Mouse (Mus musculus) MN1 (cell line): ENCODE measurements around the gene Hsf2bp.
A peak's percentile ranks its signal among the peaks of the same experiment; 100 is the strongest.

Source experiments
- DNase-seq: peaks from one replicate; pipeline ENCODE4 v3.0.0-alpha.2; 2016; ENCODE audit warnings: low spot score

Hsf2bp gene

DNA sequence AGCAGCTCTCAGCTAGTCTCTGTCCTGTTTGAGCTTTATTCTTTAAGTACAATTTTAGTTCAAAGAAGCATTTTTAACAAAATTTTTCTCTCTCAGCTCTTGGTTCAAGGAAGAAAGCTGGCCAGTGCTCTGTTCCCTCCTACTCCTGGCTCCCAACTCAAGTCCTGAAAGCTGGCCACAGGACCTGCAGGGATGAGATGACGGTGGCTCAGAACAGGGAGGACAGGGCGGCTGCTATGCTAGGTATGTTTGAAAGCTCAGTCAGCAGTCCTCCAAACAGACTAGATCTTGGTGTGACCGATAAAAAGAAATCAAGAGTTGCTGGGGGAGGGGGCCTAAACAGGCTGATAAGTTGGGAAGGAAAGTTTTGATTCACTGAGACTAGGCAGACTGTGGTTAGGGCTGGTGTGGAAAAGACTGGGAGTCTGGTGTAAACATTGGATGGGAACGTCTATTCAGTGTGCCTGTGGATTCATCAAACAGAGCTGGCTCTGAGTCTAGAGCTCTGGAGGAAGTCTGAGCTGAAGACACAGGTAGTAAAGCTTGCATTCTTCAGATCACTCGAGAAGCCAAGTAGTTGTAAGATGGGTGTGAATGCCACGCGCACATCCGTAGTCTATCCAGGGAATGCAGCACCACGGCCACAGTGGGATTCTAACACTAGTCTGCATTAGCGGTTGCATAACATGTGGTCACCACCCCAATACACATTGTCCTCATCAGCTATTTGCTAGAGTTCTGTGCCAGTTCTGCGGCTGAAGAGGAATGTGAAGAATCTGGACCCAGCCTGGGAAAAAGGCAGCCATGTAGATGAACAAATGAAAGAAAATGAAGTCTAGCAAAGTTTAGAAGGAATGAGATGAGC lies 53.6 kb downstream of the Hsf2bp start:
- no peak for DNase-seq

DNA sequence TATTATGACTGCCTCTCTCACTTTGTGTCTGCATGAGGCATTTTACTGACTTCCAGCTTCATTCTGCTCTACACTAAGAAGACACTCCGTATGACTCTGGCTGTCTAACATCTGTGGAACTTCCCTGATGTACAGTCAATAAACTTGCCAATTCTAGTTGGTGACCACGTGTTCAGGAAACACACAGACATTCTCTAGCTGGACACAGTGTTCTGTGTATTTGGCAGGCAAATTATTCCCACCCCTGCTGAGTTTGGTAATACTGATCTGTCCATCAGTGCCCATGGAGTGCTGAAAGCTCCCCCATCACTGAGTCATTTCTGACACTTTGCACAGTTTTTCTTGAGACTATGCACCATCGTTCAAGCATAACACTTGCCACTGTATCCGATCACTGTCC lies 56.3 kb downstream of the Hsf2bp start:
- no peak for DNase-seq

DNA sequence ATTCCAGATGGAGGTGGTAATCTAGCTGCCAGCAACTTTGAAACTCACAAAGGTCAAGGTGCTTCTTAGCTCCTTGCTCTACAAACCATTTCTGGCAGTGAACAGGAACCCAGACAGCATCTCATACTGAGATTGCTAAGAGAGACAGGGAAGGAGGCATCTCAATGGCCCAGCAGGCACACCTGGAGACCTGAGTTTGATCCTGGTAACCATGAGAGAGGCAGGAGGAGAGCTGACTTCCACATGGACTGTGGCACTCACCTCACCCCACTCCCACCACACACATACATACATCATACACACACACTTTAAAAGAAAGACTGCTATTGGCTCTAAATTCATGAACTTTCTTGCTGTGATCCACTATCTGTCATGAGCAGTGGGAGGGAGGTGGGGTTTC lies 59.0 kb downstream of the Hsf2bp start:
- no peak for DNase-seq

DNA sequence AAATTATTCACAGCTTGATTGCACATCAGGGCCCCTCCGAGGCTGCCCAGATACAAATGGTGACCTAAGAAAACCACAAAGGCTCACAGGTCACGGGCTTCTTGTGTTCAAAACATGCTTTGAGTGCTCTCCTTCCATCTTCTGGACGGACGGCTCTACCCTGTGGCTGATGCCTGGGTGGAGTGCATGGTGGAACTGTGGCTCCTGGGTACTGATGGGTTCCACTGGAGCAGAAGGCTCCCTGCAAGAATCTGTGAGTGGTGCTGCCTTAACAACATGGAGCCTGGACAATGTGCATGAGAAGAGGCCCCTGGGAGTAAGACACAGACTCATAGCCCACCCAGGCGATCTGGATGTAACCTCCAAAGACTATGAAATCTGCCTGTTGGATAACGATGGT lies 59.6 kb downstream of the Hsf2bp start:
- DNase-seq = no peak

DNA sequence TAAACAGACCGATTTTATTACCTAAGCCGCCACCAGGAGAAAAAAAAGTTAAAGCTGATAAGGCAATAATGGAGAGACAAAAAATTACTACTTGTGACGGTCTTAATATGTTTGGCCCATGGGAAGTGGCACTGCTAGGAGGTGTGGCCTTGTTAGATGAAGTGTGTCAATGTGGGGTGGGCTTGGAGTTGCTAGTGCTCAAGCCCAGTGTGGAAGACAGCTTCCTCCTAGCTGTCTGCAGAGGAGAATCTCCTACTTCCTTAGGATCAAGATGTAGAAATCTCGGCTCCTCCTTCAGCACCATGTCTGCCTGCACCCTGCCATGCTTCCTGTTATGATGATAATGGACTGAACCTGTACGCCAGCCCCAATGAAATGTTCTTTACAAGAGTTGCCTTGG lies 61.5 kb downstream of the Hsf2bp start:
- DNase-seq = no peak

DNA sequence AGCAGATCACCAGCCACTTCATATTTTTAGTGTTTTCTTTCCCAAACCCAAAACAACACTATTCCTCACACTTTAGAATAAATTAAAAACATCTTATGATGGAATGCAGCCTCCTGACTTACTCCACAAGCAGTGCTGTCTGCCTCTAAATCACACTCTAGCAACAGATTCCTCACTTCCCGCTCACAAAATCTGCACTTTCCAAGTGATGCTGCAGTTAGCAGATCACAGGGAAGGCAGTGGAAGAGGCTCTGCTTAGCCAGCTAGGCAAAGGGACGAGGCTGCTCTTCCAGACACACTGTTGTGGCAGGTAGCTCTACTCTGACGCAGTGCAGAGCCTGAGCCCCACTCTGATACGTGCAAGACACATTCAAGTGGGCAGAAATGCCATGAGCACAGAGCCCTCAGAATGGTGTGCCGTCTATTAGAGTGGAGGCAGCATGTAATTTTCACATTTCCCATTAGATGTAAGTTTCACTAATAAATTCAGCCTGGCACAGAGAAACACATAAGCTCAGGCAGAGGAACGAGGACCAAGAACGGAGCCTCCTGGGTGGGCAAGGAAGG lies 62.4 kb downstream of the Hsf2bp start:
- DNase-seq = no peak

DNA sequence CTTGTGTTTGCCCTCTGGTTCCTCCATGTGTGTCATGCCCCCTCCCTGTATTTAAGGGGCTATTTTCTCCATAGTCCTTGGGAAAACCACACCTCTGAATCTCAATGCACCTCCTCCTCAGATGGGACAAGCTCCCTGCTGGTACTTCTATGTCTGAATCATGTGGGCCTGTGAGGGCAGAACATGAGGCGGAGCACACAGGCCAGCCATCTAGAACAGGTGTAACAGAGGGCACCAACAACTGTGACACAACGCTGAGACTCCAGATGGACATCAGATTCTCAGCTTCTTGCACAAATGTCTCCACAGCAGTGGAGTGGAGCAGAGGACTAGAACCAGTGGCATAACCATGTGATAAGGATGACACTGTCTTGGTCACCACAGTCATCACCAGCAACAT lies 65.3 kb downstream of the Hsf2bp start:
- no peak for DNase-seq

DNA sequence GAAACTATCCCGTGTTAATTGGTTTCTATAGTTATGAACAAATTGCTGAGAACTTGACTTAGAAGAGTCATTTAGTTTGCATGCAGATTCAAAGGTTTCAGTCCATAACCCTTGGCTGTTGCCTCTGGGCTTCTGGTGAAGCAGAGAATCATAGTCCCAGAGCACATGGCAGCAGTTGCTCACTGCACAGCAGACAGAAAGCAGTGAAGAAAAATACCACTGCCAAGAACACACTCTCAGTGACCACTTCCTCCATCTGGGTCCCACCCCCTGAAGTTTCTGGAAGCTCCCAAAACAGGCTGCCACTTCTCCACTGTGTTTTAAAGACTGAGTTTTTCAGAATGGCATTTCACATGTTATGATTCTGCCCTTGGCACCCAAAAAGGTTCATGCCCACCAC lies 67.3 kb downstream of the Hsf2bp start:
- DNase-seq = no peak

DNA sequence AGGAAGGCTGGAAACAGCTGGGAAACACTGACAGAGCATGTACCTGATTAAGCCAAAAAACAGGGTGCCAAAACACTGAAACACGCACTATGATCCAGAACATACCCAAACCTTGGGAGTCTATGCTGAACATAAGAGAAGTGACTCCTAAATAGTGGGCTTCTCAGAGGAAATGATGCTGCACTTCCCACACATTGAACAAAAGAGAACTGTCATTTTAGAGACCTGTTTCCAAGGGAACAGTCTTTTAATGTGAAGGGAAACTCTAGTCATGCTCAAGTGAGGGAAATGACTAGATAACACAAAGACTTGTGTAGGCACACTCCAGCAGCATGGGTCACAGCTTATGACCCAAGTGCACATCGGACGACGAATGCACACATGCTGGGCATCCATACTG lies 68.8 kb downstream of the Hsf2bp start:
- DNase-seq = no peak

DNA sequence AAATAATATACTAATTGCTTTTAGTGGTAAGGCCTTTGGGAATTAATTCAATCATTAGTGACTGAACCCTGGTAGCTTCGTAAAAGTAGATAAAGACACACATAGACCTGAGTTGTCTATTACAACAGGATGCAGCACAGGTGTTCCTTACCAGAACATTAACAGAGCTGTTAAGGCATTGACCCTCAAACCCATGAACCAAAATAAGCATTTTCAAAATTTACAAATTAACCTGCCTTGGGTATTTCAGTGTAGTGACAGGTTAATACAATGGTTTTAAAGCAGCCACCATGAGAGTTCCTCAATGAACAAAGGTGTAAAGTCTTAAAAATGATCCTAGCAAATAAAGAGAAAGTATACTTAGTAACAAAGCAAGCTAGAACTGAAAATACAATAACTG lies 69.6 kb downstream of the Hsf2bp start:
- no peak for DNase-seq

DNA sequence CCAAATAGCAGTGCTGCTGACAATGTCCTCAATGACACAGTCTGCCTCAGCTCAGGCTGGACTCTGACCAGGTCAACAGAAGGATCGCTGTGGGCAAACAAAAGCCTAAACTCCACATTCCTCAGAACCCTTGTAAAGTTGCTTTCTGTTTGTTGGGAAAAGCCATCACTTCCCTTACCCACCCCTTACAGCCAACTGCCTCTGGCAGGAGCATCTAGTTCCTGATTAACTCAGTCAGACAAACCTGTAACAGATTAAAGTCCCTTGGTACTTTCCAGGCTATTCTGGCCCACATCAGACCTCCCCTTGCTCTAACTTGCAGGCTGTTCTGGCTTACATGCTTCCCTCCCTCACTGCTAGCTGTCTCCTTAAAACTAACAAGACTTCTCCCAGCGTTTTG lies 70.5 kb downstream of the Hsf2bp start:
- no peak for DNase-seq

DNA sequence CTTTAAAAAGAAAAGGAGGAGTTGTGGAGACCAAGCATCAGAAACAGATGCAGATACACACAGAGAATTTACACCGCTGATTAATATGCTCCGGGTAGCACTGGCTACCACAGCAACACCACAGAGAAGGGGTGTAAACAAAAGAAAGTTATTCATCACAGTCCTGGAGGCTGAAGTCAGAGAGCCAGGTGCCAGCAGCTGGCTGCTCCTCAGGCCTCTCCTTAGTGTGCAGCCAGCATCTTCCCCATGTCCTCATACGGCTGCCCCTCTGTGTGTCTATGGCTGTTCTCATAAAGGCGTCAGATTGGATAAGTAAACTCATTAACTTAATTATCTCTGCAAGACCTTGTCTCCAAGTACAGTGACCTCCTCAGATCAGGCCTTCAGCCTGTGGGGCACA lies 73.2 kb downstream of the Hsf2bp start:
- DNase-seq = no peak

DNA sequence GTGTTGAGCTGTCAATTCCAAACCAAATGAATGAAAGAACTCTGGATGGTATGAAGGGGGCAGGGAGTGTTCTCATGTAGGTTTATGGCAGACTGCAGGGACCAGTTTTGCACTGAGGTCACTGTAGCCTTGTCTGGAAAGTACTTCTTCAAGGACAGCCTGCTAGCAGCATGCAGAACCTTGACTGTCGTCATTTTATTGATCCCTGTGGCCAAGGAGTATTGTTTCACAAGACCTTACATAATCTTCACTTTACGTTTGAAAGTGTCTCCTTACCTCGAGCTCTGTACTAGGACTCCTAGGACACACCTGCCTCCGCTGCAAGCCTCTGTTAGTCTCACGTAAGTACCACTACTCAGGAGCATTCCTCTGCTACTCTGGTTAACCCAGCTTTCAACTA lies 73.9 kb downstream of the Hsf2bp start:
- DNase-seq = no peak

DNA sequence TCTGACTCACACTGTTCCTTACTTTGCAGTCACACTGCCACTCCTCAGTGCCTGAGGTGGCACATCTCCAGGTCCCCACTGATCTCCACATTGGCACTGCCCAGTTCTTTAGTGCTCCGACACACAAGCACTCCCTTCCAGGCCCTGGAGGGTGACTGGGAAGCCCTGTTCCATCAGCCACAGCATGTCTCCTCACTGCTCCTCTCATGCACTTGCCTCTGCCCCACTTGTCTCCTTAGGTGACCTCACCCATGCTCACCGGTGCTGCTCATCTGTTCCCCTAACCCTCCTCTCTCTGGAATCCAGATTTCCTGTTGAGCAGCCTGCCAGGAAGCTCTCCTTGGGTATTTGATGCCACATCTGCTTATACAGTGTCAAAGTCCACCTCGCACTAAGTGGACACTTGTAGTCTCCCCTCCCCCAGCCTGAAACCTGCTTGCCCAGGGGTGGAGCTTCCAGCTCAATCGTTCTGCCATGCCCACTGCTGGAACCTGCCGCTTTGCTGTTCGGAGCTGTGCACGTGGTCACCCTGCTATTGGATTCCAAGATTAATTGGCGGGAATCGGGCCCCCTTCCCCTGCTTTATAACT lies 81.5 kb downstream of the Hsf2bp start:
- no peak for DNase-seq

DNA sequence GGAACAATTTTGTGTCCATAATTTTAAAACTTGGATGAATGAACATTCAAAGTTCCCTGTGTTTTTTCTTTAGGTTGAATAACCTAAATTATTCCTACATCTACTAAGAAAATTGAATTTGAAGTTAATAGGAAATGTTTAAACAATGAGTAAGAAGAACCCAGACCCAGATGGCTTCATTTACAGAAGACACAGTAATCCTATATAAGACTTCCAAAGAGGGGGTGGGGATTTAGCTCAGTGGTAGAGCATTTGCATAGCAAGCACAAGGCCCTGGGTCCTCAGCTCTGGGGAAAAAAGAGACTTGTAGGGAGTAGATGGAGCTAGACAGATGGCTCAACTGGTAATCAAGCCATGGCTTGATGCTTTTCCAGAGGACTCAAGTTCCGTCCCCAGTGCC lies 87.1 kb downstream of the Hsf2bp start:
- DNase-seq = no peak

DNA sequence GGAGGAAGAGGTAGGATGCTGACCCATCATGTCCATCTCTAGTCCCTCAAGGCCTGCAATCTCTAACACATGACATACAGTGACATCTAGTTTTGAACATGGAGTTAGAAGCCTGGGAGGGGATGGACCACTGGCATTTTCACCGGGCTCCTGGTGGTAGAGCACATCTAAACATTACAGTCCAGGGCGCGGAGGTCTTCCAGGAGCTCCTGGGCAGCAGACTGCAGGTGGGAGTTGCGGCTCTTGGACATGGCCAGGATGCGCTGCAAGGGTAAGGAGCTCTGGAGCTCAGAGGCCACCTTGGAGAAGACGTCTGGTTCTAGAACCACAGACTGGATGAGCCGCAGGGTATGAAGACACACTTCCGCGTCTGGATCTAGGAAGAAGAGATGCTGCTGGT lies 89.7 kb downstream of the Hsf2bp start:
- no peak for DNase-seq

DNA sequence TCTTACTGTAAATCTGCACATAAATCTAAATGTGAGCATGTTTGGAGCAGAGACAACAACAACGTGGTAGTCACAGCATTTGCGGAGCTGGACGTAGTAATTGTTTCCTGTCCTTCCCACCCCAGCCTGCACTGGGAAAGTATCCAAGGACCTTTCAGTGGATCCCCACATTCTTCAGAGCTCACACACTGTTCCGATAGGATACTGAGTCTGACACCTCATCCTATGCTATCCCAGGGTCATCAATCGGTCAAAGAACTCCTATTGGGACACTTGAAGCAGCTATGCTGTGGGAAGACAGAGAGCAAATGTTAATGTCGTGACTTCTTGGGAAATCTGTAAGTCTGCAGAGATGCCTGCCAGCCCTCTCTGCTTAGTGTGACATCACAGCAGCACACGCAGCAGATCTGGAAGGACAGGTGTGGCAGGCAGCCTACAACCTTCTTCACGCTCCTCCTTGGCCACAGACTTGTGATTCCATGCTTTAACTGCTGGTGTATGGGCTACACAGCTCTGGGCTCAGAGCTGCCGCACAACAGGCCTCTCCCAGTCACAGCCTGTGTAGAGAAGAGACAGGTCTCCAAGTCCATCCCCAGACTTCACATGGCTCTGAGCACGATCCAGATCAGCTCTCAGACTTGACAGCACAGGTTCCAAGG lies 92.1 kb downstream of the Hsf2bp start:
- no peak for DNase-seq

DNA sequence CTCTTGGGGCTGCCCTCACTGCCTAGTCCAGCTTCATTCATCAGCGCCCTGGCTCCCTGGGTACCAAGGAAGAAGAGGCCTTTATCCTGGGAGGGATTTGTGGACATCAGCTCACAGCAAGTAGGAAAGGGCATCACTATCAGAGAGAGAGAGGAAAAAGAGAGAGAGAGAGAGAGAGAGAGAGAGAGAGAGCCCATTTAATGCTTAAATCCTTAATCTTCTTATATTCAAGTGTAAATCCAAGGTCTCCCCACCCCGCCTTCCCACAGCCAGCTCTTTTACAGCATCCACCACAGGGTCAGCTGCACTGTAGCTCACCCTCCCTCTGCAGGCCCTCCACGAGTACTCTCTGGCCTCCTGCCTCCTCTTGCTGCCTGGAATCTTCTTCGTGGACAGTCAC lies 94.5 kb downstream of the Hsf2bp start:
- no peak for DNase-seq

DNA sequence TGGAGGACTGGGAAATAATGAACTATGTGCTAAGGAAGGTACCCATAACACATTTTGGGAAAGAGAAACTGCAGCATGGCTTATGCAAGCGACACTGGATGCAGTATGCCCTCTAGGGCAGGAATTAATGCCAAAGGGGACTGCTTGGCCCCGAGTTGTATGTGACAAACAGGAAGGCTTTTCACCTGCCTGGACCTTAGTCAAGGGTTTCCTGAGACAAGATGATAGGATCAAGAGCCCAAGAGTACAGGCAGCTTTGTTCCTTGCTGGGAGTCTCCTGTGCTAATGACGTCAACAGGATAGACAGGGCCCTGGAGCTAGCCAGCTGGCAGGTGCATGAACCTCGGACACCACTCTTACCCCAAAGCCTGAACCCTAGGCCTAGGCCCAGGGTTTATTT lies 95.5 kb downstream of the Hsf2bp start:
- no peak for DNase-seq

DNA sequence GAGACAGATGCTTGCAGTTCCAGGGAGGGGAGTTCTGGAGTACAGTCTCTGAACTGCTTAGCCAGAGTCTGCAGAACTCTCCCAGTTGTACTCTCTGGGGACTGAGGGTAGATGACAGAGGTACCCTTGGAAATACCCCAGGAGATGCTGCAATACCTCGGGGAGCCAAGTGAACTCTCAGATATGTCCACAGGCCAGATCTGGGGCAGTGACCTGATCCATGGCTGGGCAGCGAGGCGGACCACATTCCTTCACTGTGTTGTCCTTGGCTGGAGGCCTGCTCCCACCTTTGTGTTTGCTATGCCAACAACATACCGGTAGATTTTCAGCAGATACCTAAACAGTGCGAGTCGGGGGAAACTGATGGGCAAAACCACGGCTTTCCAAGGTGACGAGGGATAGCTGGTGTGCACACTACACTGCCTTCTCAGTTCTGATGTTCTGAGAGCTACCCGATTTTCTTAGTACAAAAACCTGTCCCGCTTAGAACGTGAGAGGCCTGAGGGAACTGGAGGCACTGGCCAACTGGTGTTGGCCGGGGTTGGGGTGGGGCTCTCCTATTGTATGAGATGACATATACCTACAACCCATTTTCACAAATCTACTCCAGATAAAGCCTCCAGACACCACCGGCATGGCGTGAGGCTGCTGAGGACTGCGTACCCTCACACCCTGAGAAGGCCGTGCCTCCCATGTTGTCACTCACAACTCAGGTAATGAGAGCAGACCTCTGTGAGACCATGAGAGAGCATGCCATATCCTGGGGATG lies 96.7 kb downstream of the Hsf2bp start:
- no peak for DNase-seq

DNA sequence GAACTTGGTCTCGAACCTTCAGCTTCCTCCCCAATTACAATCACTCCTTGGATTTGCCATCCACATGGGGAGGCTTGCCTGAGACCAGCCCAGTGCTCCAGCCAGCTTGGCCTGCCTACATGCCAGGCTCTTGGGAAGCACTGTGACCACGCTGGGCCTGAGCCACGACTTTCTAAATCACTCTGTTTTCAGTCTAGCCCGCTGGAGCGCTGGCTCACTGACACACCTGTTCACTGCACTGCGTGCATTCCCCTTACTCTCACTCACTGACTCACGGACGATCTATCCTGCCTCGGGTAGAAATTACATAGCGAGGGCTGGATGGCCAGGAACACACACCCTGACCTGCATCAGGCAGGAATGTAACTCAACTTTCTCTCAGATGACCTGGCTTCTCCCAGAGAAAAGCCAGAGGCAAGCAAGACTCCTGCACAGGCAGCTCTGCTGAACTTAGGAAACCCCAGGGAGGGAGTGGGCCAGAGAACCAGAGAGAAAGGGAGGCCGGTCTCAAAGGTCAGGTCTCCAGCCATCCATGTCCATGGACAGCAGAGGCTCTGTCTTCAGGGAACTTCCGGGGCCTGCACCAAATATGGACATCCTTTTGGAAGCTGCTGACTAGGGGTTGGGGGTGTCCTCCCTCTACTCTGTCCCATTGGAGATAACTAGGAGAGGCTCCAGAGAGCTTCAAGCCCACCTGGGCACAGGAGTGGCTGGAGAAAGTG lies 97.4 kb downstream of the Hsf2bp start:
- DNase-seq = no peak

DNA sequence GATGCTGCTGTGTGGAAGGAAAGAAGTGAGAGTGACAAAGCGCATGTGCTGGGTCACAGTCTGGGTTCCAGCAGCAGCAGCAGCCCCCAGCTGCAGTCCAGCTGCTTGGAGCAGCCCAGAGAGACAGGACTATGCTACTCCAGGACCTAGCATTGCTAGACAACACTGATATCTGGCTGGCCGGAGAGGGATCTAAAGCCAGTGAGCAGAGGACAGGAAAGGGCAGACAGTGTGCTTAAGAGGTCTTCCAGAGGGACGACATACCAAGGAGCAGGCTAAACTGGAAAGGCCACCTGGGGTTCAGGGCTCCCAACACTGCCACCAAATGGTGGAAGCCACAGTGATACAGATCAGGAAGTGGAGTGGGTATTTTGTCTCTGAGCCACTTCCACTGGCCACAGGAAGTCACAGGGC lies 99.0 kb downstream of the Hsf2bp start:
- DNase-seq = peak; percentile 30
